Mouse (Mus musculus) forebrain, embryonic 15.5 days (tissue): Measurements from ENCODE around the gene Szrd1. TPM values are rescaled to one million over a fixed set of nuclear protein-coding genes. Genes with fewer than 3 reads are reported as not detected.

ENCODE experiments used
- ATAC-seq: fragments of 200-750 bp; cut with Nextera tagmentation; replicated peaks from 2 replicates; pipeline ENCODE4 v1.8.0; 2017; ENCODE audit warnings: mild to moderate bottlenecking, moderate TSS enrichment, moderate library complexity
- H3K27ac ChIP-seq: fragments of 300-500 bp; sonication (generic); replicated peaks from 2 replicates; pipeline ENCODE4 v1.5.1; 2015; ENCODE audit warnings: mild to moderate bottlenecking, inconsistent platforms
- H3K27me3 ChIP-seq: fragments of 300-500 bp; sonication (generic); 2 replicates; pipeline ENCODE4 v1.6.1; 2015; ENCODE audit warnings: inconsistent platforms
- H3K36me3 ChIP-seq: fragments of 300-500 bp; sonication (generic); 2 replicates; pipeline ENCODE4 v1.6.1; 2015; ENCODE audit warnings: mild to moderate bottlenecking, inconsistent platforms
- H3K4me1 ChIP-seq: fragments of 300-500 bp; sonication (generic); 2 replicates; pipeline ENCODE4 v1.6.1; 2015; ENCODE audit warnings: inconsistent platforms
- H3K4me2 ChIP-seq: fragments of 300-500 bp; sonication (generic); replicated peaks from 2 replicates; pipeline ENCODE4 v1.6.1; 2015; ENCODE audit warnings: mild to moderate bottlenecking, inconsistent platforms
- H3K4me3 ChIP-seq: fragments of 300-500 bp; sonication (generic); 2 replicates; pipeline ENCODE4 v1.5.1; 2015; ENCODE audit warnings: mild to moderate bottlenecking, inconsistent platforms
- H3K9ac ChIP-seq: fragments of 300-500 bp; sonication (generic); replicated peaks from 2 replicates; pipeline ENCODE4 v1.6.1; 2015; ENCODE audit warnings: mild to moderate bottlenecking, inconsistent platforms
- H3K9me3 ChIP-seq: fragments of 300-500 bp; sonication (generic); 2 replicates; pipeline ENCODE4 v1.6.1; 2016; ENCODE audit warnings: inconsistent platforms
- WGBS: fragments of 180-500 bp; shearing (Covaris S2); methylation state at CpG from one replicate; pipeline ENCODE4 v1.1.7; 2015; ENCODE audit warnings: mixed read lengths; 5-methylcytosine and 5-hydroxymethylcytosine counted together
- polyA plus RNA-seq: library from polyadenylated mRNA; unstranded; fragments of >200 nt; fragmentation: Nextera tagmentation; extraction: Ambion mirVana; gene quantifications from 2 replicates; pipeline ENCODE4 v1.2.1, GENCODE M21; 2015

Gene Szrd1
- polyA plus RNA-seq, 1 experiment from 2014 or later: 30.9 TPM

DNA sequence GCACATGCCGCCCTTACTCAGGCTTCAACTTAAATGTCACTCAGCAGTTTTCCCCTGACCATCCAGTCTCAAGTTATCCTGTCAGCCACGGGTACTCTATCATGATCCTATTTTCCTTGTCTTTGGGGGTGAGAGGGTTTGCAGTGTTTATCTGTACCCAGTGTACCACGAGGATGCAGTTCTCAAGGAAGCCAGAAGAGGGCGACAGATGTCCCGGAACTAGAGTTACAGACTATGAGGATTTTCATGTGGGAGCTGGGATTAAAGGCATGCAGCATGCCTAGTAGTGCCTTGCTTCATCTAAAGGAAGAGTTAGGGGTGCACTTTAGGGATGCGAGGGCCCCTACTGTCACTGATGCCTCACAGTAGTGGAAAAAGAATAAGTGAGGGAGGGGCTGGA, 37.7 kb downstream of the Szrd1 start:
- Histone ChIP-seq H3K36me3 (no peaks in the 10 kb centered on the region), H3K9ac (no peak overlapping the region), H3K4me2 (no peak overlapping the region), H3K4me3 (no peak overlapping the region), H3K27me3 (no peaks in the 10 kb centered on the region), H3K9me3 (no peaks in the 10 kb centered on the region), H3K27ac (no peak overlapping the region), H3K4me1 (no peaks in the 10 kb centered on the region)
- no peak for ATAC-seq
- 71% methylated on average over 6 of the region's 6 CpGs for WGBS

DNA sequence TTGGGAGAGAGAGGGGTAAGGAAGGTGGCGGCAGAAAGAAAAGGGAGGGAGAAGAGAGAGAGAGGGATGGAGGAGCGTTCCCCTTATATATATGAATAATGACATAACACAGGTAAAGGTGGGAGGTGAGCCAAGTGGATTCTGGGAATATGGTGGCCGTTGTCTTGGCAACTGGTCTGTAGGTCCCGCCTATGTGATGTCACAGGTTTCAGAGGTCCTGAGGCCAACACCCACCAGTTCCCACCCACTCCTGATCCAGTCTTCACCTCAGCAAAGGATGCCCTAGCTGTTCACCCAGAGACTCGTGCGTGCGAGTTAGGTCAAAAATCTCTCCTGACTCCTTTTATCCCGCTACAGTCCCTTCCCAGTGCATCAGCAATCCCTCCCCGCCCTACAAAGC, 38.3 kb downstream of the Szrd1 start:
- H3K4me3 ChIP-seq: no peak overlapping the region
- no peaks in the 10 kb centered on the region for H3K4me1 ChIP-seq
- H3K4me2 ChIP-seq: no peak overlapping the region
- H3K27me3 ChIP-seq: no peaks in the 10 kb centered on the region
- no peak overlapping the region for H3K27ac ChIP-seq
- H3K9ac ChIP-seq: no peak overlapping the region
- no peak for ATAC-seq
- H3K9me3 ChIP-seq: no peaks in the 10 kb centered on the region
- no peaks in the 10 kb centered on the region for H3K36me3 ChIP-seq
- WGBS: 96% methylated on average over 9 of the region's 9 CpGs

GRCm38 (mm10) chr4:141099956-141100355, 39.6 kb downstream of the Szrd1 start:
- Histone ChIP-seq H3K9ac (no peak overlapping the region), H3K27ac (no peak overlapping the region), H3K4me3 (no peak overlapping the region), H3K9me3 (no peaks in the 10 kb centered on the region), H3K4me1 (no peaks in the 10 kb centered on the region), H3K27me3 (no peaks in the 10 kb centered on the region), H3K36me3 (no peaks in the 10 kb centered on the region), H3K4me2 (no peak overlapping the region)
- WGBS: 81% methylated on average over 5 of the region's 5 CpGs
- no peak for ATAC-seq

GRCm38 (mm10) chr4:141098935-141099334, 40.6 kb downstream of the Szrd1 start:
- H3K36me3 ChIP-seq: no peaks in the 10 kb centered on the region
- H3K27me3 ChIP-seq: no peaks in the 10 kb centered on the region
- ATAC-seq: no peak
- no peak overlapping the region for H3K4me3 ChIP-seq
- H3K27ac ChIP-seq: no peak overlapping the region
- H3K9ac ChIP-seq: no peak overlapping the region
- H3K4me1 ChIP-seq: no peaks in the 10 kb centered on the region
- H3K9me3 ChIP-seq: no peaks in the 10 kb centered on the region
- H3K4me2 ChIP-seq: no peak overlapping the region
- 77% methylated on average over 4 of the region's 4 CpGs for WGBS

- Histone ChIP-seq H3K9ac (no peak overlapping the region), H3K4me3 (no peak overlapping the region), H3K4me2 (no peak overlapping the region), H3K9me3 (no peaks in the 10 kb centered on the region), H3K36me3 (no peaks in the 10 kb centered on the region), H3K27ac (no peak overlapping the region), H3K27me3 (no peaks in the 10 kb centered on the region), H3K4me1 (no peaks in the 10 kb centered on the region)
- WGBS: 11% methylated on average over 9 of the region's 9 CpGs
- no peak for ATAC-seq
Measured at GRCm38 (mm10) chr4:141096710-141097109, 42.9 kb downstream of the Szrd1 start.

- H3K36me3 ChIP-seq: no peaks in the 10 kb centered on the region
- H3K9ac ChIP-seq: no peak overlapping the region
- no peak overlapping the region for H3K4me3 ChIP-seq
- no peak overlapping the region for H3K27ac ChIP-seq
- H3K4me2 ChIP-seq: no peak overlapping the region
- ATAC-seq: no peak
- no peaks in the 10 kb centered on the region for H3K9me3 ChIP-seq
- 78% methylated on average over 10 of the region's 10 CpGs for WGBS
- H3K4me1 ChIP-seq: no peaks in the 10 kb centered on the region
- H3K27me3 ChIP-seq: no peaks in the 10 kb centered on the region
Measured at GRCm38 (mm10) chr4:141095016-141095415, 44.6 kb downstream of the Szrd1 start.

- Histone ChIP-seq H3K4me3 (no peak overlapping the region), H3K27ac (no peak overlapping the region), H3K27me3 (no peaks in the 10 kb centered on the region), H3K36me3 (no peaks in the 10 kb centered on the region), H3K4me2 (no peak overlapping the region), H3K9me3 (no peaks in the 10 kb centered on the region), H3K9ac (no peak overlapping the region), H3K4me1 (no peaks in the 10 kb centered on the region)
- no peak for ATAC-seq
- 77% methylated on average over 9 of the region's 9 CpGs for WGBS
Measured at GRCm38 (mm10) chr4:141088714-141089113, 50.9 kb downstream of the Szrd1 start.

GRCm38 (mm10) chr4:141088033-141088432, 51.5 kb downstream of the Szrd1 start, which contains the start of gene Spata21:
Spata21 (plus strand) TSS chr4:141088333.
- H3K4me1 ChIP-seq: no peaks in the 10 kb centered on the region

DNA sequence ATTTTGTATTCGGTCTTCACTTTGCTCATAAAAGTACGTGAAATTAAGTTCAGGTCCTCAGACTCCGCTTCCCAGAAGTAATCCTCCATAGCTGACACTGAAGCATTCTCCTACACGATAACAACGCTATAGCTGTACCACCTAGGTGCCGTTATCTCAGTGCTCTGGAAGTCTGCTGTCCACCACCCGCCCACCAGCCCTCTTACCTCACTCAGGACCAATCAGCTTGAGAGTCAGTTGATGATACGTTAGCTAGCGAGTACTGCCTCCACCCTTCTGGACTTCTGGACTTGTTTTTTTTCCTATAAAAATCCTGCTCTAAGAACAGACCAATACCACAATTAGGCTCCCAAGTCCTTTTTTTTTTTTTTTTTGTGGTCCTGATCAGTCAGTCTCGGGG, 52.7 kb downstream of the Szrd1 start:
- H3K4me1 ChIP-seq: no peaks in the 10 kb centered on the region
- H3K27ac ChIP-seq: no peak overlapping the region
- no peak overlapping the region for H3K9ac ChIP-seq
- H3K27me3 ChIP-seq: no peaks in the 10 kb centered on the region
- no peak overlapping the region for H3K4me2 ChIP-seq
- 83% methylated on average over 10 of the region's 10 CpGs for WGBS
- no peak overlapping the region for H3K4me3 ChIP-seq
- ATAC-seq: no peak
- no peaks in the 10 kb centered on the region for H3K36me3 ChIP-seq
- no peaks in the 10 kb centered on the region for H3K9me3 ChIP-seq

More at GRCm38 (mm10) chr4:141088033-141088432, 51.5 kb downstream of the Szrd1 start, which contains the start of gene Spata21:
- Histone ChIP-seq H3K4me2 (no peak within 1 kb of the TSS), H3K36me3 (no peaks in the 10 kb centered on the region), H3K4me3 (no peak within 1 kb of the TSS), H3K27ac (no peak within 1 kb of the TSS), H3K9me3 (no peaks in the 10 kb centered on the region), H3K9ac (no peak within 1 kb of the TSS), H3K27me3 (no peaks in the 10 kb centered on the region)
- WGBS: 78% methylated on average over 6 of the region's 6 CpGs
- ATAC-seq: no peak

DNA sequence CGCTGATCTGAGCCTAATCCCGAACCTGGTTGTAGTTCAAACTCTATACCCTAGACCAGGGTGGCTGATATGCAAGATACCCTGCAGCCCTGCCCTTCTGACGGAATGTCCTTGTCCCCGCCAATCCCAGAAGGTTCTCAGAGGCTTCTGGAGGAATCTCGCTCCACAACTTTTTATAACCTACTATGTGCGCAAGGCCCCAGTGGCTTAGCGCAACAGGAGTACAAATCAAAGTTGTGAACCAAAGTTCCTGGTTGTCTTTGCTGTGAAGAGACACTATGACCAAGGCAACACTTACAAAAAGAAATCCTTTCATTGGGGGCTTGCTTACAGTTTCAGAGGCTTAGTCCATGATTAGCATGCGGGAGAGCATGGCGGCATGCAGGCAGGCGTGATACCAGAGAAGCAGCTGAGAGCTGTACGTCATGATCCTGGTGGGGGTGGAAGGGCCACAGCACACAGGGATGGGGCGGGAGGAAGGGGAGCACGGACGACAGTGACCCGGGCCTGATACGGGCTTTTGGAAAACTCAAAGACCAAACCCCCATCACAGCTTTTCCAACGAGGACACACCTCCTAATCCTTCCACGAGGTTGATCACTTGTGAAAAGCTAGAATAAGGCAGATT, 61.0 kb downstream of the Szrd1 start:
- Histone ChIP-seq H3K4me2 (no peak overlapping the region), H3K27me3 (no peaks in the 10 kb centered on the region), H3K9me3 (no peaks in the 10 kb centered on the region), H3K4me3 (peak overlapping the region; percentile 73), H3K27ac (no peak overlapping the region), H3K36me3 (no peaks in the 10 kb centered on the region; the same call in 1 of the 2 replicates), H3K4me1 (peaks cover 17% of the 10 kb centered on the region), H3K9ac (no peak overlapping the region)
- ATAC-seq: peak; percentile 47
- WGBS: 69% methylated on average over 18 of the region's 18 CpGs

- Histone ChIP-seq H3K4me1 (peaks cover 17% of the 10 kb centered on the region), H3K9ac (peak within 1 kb of the TSS; percentile 85), H3K27ac (peak within 1 kb of the TSS; percentile 57), H3K4me3 (peak within 1 kb of the TSS; percentile 73), H3K9me3 (no peaks in the 10 kb centered on the region), H3K36me3 (peaks cover 7% of the 10 kb centered on the region), H3K4me2 (peak within 1 kb of the TSS; percentile 85), H3K27me3 (no peaks in the 10 kb centered on the region)
- peak; percentile 96 for ATAC-seq
- WGBS: under 1% methylated on average over 67 of the region's 67 CpGs
Measured at GRCm38 (mm10) chr4:141077681-141078509, 61.7 kb downstream of the Szrd1 start, which contains the start of gene Necap2. Necap2 (minus strand) TSS chr4:141078357.

DNA sequence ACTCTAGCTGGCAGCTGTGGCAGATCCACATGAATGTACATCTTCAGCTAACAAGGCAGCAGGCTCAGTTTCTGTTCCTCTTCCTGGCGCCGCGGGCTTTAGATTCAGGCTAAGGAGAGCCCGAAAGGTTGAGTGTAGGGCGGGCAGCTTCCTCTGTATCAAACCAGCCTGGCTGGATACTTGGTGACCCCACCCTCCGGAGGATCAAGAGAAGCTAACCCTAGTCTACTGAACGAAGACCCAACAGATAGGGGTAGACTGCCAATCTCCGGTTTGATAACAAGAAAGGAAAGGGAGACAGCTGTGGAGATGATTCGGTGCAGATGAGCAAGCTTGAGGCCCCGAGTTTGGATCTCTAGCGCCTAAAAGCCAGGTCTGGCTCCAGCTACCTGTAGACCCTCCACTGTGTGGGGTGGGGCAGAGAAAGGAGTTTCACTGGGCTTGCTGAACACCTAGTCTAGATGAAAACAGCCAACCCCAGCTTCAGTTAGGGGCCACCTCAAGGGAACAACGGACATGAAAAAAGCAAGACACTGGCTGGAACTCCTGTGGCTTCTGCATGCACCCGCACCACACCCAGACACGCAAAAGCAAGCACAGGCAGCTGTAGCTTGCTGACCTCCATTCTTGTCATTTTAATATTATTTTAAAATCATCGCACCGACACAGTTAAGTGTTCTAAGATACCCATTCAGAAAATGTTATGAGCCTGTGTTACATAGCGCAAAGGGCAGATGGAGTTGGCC, 62.6 kb downstream of the Szrd1 start:
- peak overlapping the region; percentile 85 for H3K9ac ChIP-seq
- 83% methylated on average over 17 of the region's 17 CpGs for WGBS

More for the DNA sequence above, 62.6 kb downstream of the Szrd1 start:
- H3K4me3 ChIP-seq: peak overlapping the region; percentile 73
- no peaks in the 10 kb centered on the region for H3K27me3 ChIP-seq
- no peak for ATAC-seq
- peaks cover 16% of the 10 kb centered on the region for H3K36me3 ChIP-seq
- H3K9me3 ChIP-seq: no peaks in the 10 kb centered on the region
- peak overlapping the region; percentile 85 for H3K4me2 ChIP-seq
- peaks cover 17% of the 10 kb centered on the region for H3K4me1 ChIP-seq
- H3K27ac ChIP-seq: no peak overlapping the region
